Mouse (Mus musculus): Measurements from ENCODE around the gene Pcdh15.

The Pcdh15 gene

GRCm38 (mm10) chr10:74569603-74570002 is 1470.5 kb downstream of the Pcdh15 start:
- DNase-seq (ENCODE audit: low read depth, low spot score), result no peak

- DNase-seq (ENCODE audit: low read depth, low spot score), result no peak
These were observed 1480.8 kb downstream of the Pcdh15 start for GRCm38 (mm10) chr10:74579924-74580323.

DNA sequence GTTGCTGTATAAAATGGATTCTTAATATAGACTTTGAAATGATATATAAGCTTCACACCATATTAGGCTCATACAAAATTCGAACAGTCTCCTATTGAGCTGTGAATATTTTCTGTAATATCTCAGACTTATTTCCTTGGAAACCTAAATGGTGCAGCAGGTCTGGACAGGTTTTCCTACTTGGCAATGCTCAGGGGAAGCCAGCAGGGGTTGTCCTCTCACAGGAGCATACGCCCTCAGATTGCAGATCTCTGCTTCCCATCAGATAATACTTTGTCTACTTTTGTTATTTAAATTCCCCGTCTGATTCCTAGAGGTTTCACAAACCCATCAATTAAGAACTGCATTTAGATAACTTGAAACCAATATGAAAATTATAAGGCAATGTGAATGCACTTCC is 1492.7 kb downstream of the Pcdh15 start:
- DNase-seq (ENCODE audit: low read depth, low spot score), result no peak

DNA sequence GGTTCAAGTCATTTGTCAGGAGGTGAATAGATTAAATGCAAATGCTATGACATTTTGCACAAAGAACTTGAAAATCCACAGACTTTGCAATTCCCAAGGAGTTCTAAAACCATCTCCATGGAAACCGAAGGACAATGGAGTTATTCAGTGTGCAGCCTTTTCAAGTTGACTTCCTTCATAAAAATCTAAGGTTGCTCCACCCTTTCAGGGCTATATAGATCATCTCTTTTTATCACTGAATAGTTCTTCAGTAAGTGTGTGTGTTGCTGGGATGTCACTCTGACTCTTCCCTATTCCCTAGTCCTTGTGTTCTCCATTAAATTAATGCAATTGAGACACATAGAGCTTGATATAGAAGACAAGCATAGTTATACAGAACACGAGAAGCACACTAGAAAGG is 1508.5 kb downstream of the Pcdh15 start:
- no peak for DNase-seq (ENCODE audit: low read depth, low spot score)

DNA sequence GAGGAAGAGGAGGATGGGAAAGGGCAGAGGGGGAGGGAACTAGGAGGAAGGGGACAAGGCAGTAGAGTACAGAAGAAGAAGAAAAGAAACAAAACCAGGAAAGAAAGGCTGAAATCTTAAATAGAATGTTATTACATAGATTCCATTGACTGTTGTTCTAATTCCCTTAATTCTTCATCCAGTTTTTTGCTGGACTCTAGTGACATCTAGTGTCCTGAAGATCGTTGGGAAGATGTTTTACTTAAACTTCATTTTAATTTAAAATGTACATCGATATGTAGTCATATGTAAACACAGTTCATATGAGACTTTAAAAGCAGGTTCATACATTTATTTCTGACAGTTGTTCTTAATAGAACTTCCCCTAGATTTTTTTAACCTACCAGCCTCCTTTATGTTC is 1522.7 kb downstream of the Pcdh15 start:
- no peak for DNase-seq (ENCODE audit: low read depth, low spot score)

- DNase-seq (ENCODE audit: low read depth, low spot score), result no peak
These were observed 1526.6 kb downstream of the Pcdh15 start for GRCm38 (mm10) chr10:74625715-74626114.

DNA sequence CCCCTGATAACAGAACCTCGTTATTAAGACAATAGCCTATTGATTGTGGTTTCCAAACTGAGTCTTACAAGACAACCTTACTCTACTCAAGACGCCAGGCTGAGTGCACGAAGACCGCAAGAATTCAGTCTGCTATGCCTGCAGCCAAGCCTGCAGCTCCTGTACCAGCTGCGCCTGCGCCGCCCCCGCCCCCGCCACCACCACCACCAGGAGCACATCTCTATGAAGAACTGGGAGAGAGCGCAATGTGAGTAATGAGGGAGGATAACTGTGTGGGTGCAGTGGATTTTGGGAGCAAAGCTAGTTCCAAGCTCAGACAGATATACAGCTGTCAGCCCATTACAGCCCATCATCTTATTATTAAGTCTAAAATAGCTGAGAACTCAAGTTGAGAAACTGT is 1527.5 kb downstream of the Pcdh15 start:
- DNase-seq (ENCODE audit: low read depth, low spot score), result no peak

DNA sequence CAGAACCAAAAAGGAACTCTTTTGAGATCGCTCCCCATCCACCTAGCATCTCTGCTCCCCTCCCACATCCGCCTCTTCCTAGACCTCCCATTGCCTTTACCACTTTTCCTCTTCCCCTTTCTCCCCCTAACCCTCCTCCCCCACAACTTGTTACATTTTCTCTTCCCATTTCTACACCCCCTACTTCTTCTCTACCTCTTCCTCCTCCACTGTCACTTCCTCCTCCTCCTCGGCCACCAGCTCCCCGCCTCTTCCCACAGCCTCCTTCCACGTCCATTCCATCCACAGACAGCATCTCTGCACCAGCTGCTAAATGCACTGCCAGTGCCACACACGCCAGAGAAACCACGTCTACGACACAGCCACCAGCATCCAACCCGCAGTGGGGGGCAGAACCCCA is 1532.2 kb downstream of the Pcdh15 start:
- no peak for DNase-seq (ENCODE audit: low read depth, low spot score)

DNA sequence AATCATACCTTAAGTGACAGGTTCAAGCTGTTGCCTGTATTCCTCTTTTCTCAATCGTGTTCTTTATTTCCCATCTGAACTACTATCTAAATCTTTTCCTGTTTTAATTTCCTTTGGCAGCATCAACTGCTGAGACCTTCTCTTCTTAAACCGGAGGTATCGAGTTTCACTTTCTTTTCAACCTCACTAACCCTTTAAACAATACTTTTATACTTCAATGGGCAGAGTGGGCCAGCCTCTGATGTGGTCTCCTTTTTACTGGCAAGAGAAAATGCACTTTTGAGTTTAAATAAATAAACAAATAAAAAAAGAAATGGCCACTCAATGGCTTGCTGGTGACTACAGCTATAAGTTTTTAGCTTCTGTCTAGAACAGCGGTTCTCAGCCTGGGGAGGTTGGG is 1537.9 kb downstream of the Pcdh15 start:
- no peak for DNase-seq (ENCODE audit: low read depth, low spot score)

GRCm38 (mm10) chr10:74642125-74642524 is 1543.0 kb downstream of the Pcdh15 start:
- DNase-seq (ENCODE audit: low read depth, low spot score), result peak; percentile 49

DNA sequence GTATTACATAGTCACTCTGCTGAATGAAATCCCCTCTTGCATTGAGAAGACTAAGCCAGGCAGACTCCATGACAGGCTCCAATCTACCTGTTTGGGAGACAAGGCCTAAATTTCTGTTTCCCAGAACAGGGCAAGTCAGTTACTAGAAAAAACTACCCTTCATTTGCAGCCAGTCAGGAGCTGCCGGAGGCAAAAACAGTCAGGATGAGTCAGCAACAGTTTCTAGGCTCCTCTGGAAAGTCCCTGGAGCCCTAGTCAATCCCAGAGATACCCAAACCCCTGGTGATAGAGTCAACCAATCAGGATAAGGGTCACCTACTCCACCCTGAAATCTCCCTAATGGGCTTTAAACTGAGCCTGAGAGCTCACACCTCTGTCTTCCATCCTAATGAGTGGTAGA is 1564.0 kb downstream of the Pcdh15 start:
- no peak for DNase-seq (ENCODE audit: low read depth, low spot score)

- no peak for DNase-seq (ENCODE audit: low read depth, low spot score)
These were observed 1580.9 kb downstream of the Pcdh15 start for GRCm38 (mm10) chr10:74680016-74680491.

GRCm38 (mm10) chr10:74680559-74680958 is 1581.4 kb downstream of the Pcdh15 start:
- DNase-seq (ENCODE audit: low read depth, low spot score), result peak; percentile 32
